Mouse (Mus musculus): ENCODE measurements around the gene Gpatch2l.

The Gpatch2l gene

DNA sequence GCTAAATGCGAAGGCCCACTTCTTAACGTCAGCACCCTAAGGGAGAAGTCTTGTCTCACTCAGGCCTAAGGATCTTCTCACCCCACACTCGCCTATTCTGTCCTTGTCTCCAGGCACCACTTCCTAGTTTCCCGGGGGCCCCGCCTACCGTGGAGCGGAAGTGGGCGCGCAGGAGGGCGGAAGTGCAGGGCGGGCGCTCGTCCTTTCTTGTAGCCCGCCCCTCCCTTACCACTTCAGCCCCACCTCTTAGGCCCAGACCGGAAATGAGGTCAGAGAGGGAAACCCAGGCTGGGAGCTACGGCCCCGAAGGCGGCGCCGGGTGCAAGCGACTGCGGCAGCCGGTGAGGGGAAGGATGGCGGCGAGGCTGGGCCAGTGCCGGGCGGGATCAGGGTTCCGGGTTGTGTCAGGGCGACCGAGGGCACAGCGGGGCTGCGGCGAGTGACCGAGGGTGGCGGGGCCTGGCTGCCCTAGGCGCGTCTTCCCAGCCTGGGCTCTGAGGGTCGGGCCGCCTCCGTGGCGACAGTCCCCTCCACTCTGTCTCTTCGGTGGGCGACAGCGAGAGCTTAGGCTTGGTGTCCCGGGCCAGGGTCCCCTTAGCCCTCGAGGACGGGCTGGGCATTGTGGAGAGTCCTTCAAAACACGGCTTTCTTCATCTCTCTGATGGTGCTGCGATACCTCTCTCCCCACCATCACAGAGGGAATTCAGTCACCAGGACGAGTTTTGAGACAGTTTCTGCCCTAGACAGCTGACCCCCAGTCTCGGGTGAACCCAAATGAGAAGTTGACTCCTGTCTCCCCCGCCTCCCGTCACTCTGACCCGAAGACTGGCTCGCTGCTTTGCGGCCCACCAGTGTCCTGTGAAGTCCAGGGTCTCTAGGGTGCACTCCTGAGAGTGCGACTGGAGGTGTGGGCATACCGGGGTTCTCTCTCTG, at the start of gene Gpatch2l:
Gene Gpatch2l, plus strand, starts transcription at position 255 of the 933 bp plus-strand sequence.
- ATAC-seq (ENCODE audit: insufficient number of reproducible peaks, low FRiP score, low TSS enrichment), result peak; percentile 99

DNA sequence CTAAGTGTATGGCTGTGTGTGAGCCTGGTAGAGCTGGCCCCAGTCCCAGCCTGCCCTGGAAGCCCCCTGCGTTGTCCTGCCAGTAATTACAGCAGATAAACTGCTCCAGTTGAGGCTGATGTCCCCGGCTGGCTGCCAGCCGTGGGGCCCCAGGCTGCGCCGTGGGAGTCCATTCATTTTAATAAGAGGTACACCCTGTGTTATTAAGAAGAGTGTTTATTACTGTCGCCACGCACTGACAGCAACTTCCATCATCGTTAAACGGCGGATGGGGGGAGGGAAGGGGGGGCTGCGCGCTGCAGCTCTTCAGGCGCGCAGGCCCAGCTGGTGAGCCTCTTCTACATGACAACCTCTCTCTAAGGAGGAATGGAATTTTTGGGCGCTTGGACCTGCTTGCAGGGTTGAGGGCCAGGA, 49.6 kb upstream of the Gpatch2l start:
- no peak for ATAC-seq (ENCODE audit: insufficient number of reproducible peaks, low FRiP score, low TSS enrichment)

DNA sequence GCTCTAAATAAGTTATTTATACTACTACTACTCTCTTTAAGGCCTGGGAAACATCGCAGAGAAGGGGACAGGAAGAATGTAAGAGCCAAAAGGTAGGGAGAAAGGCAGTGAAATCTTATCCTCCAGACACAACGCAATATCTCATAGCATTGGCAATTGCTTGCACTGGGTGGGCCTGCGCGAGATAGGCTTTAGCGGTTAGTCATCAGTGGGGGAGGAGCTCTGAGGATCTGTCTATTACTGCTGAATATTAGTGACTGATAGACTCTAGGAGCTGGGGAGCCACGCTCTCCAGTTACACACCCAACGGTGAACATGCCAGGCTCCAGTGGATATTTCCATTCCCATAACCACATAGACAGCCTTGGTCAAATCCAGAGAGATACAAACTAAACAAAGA, 44.7 kb upstream of the Gpatch2l start:
- ATAC-seq (ENCODE audit: insufficient number of reproducible peaks, low FRiP score, low TSS enrichment), result no peak

DNA sequence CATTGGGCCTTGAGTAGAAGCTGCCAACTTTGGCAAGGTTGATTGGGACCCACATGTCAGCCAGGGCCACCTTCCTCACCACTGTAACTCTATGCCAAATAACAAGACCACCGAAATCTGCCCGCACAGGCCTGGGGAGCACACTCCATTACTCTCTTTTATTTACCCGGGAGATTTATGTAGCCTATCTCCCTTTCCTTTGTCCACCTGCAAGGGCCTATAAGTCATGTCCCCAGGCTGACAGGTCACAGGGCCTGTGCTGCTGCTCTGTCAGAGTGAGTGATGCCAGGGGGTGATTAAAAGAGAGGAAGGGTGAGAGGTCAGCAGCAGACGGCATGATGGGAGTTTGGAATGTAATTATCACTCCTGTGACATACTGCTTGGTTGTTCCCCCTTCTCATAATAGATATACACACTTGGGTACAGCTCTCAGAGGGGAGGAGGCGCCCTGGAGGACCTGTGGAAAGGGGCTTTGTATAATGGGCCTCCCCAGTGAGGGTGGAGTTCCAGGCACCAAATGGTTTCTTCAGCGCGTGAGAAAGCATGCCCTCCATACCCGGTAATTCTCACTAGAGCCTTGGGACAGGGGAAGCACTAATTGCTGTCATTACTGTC, 38.1 kb upstream of the Gpatch2l start:
- no peak for ATAC-seq (ENCODE audit: insufficient number of reproducible peaks, low FRiP score, low TSS enrichment)

DNA sequence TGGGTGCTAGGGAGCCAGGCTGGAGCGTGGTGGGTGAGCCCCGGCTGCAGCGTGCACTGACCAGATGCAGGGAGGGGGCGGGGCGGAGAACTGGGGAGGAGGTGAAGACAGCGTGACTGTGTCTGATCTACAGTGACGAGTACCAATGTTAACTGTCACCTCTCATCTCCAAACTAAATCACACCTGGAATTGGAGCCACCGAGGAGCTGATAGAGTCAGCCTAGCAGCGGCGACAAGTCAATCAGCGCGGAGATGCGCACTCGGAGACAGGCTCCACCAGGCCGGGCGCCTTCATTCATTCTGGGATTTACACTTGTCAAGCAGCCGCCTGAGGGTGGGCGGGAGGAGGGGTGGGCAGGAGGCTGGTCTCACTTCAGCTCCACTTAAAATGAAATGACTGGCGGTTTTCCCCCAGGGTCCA, 30.5 kb upstream of the Gpatch2l start:
- ATAC-seq (ENCODE audit: insufficient number of reproducible peaks, low FRiP score, low TSS enrichment), result no peak

DNA sequence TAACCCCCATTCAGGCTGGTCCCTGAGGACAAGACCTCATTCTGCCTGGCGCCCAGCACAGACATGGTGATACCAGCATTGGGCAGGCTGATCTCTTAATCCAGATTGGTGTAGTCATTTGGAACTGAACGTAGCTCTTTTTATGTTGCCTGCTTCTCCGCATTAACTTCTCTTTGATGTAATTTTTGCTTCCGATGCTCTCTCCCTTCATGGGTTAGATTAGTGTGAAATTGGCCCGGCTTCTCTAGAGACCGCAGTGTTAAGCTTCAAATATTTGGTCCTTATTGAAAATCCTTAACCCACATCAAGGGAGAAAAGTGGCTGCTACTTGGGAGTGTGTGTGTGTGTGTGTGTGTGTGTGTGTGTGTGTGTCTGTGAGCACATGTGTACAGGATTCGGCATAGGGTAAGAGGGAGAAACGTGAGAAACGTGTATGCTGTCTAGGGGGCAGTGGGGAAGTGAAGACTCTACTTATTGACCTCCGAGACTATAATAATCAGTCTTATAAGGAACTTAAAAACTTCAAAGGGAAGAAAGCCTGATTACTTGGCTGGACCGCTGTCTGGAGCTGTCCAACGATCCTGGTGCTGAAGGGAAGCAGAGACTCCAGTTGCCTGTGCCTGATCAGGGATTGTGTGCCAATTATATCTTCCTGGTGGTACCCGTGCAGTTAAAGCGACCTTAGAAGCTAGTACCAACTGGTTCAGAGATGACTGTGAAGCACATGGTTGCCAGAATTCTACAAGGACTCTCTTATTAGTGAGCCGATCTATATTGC, 28.8 kb upstream of the Gpatch2l start:
- no peak for ATAC-seq (ENCODE audit: insufficient number of reproducible peaks, low FRiP score, low TSS enrichment)

DNA sequence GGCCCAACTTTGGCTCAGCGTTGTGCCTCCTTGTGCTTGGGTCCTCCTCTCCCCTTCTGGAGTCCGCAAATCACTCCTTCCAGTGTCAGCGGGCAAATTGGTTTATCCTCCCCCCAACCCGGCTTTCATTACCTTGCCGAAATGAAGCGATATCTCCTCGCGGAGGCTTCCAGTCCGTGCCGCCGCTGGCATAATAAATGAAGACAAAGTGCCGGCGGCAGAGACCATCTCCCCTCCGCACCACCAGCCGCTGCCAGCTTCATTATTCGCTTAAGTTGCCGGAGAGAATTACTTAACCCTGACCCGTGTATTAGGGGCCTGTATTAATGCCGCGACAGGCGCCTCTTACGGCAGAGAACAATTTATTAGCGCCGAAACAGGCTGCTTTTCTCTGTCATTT, 27.5 kb upstream of the Gpatch2l start:
- no peak for ATAC-seq (ENCODE audit: insufficient number of reproducible peaks, low FRiP score, low TSS enrichment)

DNA sequence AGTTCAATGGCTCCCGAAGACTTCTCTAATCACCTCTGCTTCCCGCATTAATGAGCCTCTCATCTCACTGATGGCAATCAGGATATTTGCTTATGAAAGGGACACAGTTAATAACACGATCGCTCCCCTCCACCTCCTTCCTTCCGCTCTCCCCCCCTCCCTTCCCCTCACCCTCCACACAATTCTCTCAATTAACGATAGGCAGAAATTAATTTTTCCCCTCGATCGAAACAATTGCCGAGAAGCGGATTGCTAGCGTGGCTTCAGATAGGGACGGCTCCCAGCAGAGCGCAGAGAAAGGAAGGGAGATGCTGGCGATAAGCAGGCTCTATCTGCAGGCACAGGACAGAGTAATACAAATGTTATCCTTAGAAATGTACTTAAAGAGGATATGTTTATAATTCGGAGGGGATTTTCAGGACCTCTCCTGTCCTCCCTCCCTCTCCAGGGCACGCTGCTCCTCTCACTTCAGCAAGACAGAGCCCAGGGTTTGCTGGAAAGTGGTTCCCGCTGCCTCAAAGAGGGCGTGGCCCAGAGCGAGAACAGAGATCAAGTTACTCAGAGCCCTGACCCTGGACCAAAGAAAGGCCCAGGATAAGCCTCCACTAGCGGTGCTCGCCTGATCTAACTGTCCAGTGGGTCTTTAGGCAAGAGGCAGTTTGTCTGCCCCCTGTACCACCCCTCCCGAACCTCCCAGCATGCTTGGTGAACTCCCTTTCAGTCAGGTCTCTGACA, 24.8 kb upstream of the Gpatch2l start:
- no peak for ATAC-seq (ENCODE audit: insufficient number of reproducible peaks, low FRiP score, low TSS enrichment)

DNA sequence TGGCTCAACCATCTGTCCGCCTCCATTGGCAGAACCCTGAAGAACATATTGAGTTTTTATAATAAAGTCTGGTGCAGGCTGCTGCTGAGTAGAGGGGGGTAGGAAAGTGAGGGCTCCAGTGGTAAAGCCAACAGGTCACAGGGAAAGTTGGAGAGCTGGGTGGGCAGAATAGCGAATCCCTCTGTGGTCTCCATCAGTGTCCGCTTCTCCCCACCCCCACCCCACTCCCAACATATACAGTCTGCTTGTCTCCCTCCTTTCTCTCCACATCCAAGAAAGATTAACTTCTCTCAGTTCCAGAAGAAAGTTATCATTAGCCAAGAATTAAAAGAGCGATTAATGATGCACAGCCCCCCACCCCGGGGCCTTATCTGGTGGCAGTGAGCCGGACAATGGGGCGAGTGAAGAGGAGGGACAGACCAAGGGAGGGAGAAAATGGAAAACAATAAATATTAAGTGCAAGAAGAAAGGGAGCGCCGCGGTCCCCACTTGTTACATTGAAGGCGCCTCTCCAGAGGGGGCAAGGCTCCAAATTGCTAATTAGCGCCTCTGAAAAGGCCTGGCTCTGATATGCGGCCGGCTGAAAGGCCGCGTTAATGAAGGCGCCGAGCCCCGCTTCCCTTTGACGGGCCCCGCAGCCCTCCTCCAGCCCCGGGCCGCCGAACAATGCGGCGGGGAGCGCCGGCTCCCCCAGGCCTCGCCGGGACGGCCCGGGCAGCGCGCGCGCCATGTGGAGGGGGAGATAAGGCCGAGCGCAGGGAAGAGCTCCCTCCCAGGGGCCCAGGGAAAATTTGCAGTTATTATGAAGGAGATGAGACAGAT, 21.2 kb upstream of the Gpatch2l start:
- no peak for ATAC-seq (ENCODE audit: insufficient number of reproducible peaks, low FRiP score, low TSS enrichment)

DNA sequence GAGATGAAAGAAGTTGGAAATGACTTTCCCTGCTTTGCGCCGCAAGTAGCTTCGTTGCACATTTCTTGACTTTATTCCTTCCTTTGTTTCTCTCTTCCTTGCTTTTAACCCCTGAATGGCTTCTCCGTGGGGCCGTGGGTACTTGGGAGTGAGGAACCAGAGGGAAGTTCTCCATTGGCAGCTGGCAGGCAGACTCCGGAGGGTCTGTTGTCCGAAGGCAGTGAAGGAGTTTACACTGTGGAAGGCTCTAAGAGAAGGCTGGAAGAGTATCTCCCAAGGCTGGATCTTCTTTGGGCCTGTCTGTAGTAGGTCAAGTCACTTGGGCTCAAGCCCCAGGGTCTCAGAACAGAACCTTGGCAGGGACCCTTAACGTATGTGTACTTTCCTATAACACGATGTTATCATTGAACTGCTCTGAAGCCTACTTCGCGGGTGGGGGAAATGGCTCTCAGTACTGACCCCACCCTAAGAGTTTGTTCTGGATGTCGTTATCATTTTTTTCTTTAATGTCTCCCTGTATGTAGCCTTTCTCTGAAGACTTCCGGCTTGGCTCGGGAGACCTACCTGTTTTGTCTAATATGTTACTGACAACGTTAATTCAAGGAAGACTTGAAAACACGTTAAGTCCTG, 20.5 kb upstream of the Gpatch2l start:
- ATAC-seq (ENCODE audit: insufficient number of reproducible peaks, low FRiP score, low TSS enrichment), result no peak

DNA sequence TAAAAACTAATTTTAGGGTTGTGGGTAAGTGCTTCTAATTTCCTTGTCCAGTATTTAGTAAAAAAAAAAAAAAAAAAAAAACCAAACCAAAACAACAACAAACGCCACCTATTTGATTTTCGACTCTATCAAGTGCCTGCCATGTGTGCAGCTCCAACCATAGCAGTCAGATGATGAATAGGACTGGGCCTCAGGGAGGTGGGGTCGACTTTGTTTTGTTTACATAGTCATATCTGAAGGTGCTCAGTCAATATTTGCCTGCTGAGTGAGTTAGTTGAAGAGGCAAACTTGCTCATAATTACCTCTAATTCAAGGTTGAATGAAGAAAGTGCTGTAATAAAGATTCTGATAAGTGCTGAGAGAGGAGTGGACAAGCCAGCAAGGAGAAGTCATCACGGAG, 7.4 kb upstream of the Gpatch2l start:
- ATAC-seq (ENCODE audit: insufficient number of reproducible peaks, low FRiP score, low TSS enrichment), result no peak

DNA sequence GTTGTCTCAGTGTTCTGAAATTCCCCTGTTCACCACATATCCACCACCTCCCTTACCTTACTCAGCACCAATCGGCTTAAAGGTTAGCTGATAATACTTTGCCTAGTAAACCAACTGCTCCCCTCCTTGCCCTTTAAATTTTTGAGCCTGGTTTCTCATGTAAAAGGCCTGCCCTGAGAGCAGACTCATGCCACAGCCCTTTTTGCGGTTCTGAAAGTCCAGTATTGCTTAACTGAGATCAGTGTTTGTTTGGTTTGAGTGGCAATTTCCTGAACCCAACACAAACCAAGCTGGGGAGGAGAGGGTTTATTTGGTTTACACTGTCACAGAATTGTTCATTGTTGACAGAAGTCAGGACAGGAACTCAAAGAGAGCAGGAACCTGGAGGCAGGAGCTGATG, 2.9 kb upstream of the Gpatch2l start:
- no peak for ATAC-seq (ENCODE audit: insufficient number of reproducible peaks, low FRiP score, low TSS enrichment)

DNA sequence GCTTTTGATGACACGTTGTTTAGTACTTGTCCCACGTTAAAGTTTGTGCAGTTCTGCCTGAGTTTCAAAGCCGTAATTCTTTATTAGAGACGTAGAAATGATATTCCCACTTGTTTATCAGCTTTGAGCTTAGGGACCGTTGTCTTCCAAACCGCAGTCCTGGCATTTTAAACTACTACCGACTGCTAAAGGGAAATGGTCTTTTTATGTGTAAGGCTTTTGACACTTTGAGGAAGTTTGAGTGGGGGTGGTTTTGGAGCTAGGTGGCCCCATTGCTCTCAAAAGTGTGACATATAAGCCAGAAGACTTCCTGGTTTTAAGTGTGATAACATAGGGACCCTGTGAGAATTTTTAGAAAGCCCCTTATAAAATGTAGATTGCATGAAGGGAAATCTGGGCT, 905 bp downstream of the Gpatch2l start:
- no peak for ATAC-seq (ENCODE audit: insufficient number of reproducible peaks, low FRiP score, low TSS enrichment)

DNA sequence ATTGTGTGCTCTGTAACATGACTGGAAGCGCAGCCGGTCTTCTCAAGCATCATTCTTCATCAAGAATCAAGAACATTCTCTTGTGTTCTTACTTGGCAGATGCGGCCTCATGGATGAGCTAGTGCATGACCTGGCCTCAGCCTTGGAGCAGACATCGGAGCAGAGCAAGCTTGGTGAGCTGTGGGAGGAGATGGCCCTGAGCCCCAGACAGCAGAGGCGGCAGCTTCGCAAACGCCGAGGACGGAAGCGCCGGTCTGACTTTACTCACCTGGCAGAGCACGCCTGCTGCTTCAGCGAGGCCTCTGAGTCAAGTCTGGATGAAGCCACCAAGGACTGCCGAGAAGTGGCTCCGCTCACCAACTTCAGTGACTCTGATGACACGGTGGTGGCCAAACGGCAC, 2.3 kb downstream of the Gpatch2l start:
- no peak for ATAC-seq (ENCODE audit: insufficient number of reproducible peaks, low FRiP score, low TSS enrichment)

DNA sequence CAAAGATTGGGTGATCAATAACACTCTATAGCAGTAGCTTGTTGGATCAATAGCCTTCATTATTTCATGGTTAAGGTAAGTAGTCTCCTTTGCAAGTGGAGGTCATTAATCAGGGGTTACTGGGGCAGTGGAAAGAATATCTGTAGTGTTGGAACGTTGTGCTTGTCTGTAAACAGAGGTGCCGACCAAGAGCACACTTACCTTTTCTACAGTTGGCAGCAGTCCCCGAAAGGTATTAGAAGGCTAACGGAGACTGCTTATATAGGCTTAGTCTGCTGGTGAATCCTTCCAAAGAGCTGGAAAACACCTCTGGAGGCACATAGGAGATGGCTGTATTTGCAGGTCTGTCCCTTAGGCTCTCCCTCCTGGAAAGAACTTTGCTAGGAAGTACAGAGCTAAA, 8.5 kb downstream of the Gpatch2l start:
- no peak for ATAC-seq (ENCODE audit: insufficient number of reproducible peaks, low FRiP score, low TSS enrichment)

DNA sequence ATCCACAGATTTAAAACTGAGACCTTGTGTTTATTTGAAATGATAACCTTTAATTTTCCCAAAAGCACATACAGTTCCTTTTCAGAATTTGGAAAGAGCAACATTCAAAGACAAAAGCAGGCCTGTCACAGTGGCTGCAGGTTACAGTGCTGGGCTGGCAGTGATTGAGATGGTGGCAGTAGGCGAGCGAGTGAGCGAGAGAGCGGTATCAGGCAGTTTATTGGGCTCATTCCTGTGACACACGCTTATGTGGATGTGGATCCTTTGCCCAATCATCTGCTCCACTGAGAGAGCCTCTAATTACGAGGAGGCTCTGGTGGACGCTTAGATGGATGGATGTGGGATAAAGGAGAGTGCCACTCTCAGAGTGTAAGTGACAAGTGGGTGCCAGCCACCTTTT, 13.3 kb downstream of the Gpatch2l start:
- no peak for ATAC-seq (ENCODE audit: insufficient number of reproducible peaks, low FRiP score, low TSS enrichment)

DNA sequence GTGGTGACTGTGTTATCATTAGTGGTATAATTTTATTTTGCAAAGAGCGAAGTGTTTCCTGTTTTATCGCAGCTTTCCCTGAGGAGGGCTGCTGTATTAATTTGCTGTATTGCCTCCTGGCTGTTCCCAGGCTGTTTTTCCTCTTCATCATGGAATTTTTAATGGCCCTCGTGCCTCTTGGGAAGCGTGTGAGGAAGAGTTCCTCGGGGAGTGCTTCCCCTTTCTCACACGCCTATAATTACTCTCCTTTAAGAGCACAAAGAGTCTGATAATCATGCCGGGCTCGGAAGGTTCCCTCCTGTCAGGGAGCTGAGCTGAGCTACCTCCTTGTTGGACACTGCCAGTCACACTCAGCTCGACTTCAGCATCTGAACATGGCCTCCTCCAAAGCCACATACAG, 30.0 kb downstream of the Gpatch2l start:
- no peak for ATAC-seq (ENCODE audit: insufficient number of reproducible peaks, low FRiP score, low TSS enrichment)

DNA sequence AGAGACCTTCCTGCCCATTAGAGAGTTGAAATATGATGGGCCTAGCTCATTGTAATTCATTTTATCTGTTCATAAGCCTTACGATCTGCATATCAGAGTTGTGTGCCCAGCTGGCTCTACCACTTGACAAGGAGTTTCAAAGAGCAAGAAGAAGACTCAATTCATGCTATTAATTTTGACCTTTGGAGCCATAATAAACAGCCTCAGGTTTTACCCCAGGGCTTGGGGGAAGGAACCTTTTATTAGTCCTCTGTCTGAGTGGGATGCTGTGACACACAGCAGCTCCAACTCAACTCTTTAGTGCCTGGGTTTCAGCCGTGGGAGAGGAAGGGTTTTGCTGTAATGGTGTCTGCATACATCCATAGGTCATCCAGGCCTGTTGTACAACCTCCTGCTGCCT, 32.6 kb downstream of the Gpatch2l start:
- no peak for ATAC-seq (ENCODE audit: insufficient number of reproducible peaks, low FRiP score, low TSS enrichment)

DNA sequence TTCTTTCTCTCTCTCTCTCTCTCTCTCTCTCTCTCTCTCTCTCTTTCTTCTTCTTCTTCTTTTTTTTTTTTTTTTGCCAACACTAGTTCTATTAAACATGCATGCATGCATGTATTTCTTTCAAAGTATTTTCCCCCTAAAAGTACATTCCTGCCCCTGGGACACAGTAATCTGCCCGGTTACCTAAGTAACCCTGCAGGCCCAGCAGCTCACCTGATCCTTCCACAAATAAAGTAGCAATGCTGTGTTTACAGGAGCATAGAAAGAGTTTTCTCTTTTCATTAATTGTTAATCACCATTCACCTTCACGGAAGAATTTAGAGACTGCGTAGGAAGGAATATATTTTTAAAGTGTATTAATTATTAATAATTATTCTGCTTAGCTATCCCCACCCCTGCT, 34.1 kb downstream of the Gpatch2l start:
- no peak for ATAC-seq (ENCODE audit: insufficient number of reproducible peaks, low FRiP score, low TSS enrichment)

Measured in cerebellum, adult (tissue).